Mouse (Mus musculus) megakaryocyte, embryonic 14.5 days (primary cell): Measurements from ENCODE around the gene Ifit2.

Experiments used
- FLI1 ChIP-seq: IDR thresholded peaks from 2 replicates; pipeline ENCODE4 v1.6.1; 2012; ENCODE audit warnings: low read length, inconsistent platforms, mixed read lengths
- GATA1 ChIP-seq: IDR thresholded peaks from 3 replicates; pipeline ENCODE4 v1.6.1; 2012; ENCODE audit warnings: mixed read lengths, low read length, inconsistent platforms, borderline replicate concordance

GRCm38 (mm10) chr19:34596811-34597210, 46.3 kb downstream of the Ifit2 start:
- TF ChIP-seq GATA1 (no peak), FLI1 (no peak)
